Mouse (Mus musculus): ENCODE data around the gene Fosb.

Fosb gene

GRCm38 (mm10) chr7:19328425-19328824 is 18.6 kb upstream of the Fosb start:
- no peak for DNase-seq

- no peak for DNase-seq
Observed at GRCm38 (mm10) chr7:19327782-19328181, 17.9 kb upstream of the Fosb start.

DNA sequence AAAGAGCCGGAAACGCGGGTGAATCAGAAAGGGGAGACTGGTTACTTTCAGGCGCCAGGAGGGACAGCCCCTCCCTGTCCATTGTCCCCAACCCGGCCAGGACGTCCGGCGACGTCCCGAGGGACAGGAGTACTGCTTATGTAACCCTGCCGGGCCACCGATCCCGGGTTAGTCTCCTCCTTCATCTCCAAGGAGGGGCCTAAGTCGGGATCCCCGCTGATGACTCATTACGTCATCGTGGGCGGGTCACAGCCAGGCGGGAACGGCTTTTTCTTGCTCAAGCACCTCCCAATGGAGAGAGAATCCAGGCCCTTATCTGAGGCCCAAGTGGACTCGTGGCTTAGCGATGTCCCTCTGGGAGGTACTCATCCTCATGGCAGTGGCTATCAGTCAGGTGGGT is 17.3 kb upstream of the Fosb start:
- peak; percentile 91 to 94 for DNase-seq

GRCm38 (mm10) chr7:19326359-19326758 is 16.5 kb upstream of the Fosb start:
- DNase-seq: peak; percentile 91 to 92

DNA sequence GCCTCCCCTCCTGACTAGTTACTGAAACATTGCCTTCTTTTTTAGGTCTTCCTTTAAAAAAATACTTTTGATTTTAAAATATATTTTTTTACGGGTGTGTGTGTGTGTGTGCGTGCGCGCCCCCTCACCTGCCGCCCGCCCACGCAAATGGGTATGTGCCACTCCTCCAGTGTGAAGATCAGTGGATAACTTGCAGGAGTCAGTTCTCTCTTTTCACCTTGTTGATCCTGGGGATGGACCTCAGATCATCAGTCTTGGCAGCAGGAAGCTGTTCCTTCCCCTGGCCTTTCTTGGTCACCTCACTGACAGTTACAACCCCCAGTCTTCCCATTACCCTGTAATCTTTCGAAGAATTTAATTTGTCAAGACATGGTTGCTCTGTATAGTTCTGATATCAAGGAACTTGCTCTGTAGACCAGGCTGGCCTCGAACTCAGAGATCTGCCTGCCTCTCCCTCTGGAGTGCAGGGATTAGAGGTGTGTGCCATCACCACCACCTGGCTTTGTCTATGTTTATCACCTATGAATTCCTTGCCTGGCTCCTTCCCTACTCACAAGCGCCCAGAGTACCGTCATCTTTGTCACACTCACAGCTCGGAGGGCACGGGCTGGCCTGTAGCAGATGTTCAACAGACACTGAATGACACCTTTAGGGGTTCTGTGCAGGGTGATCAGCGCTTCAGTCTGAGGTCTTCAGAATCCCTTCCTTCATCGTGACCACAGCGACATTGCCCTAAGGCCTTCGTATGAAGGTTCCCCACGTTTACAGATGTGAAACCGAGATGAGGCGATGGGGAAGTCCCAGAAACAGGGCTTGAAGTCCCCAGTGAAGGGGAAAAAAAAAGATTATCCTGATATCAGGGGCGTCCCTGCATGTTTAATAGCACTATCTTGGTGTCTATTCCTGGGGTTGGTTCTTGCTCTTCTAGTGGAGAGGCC is 15.7 kb upstream of the Fosb start:
- no peak for DNase-seq

GRCm38 (mm10) chr7:19324221-19324620 is 14.4 kb upstream of the Fosb start:
- DNase-seq: no peak

DNA sequence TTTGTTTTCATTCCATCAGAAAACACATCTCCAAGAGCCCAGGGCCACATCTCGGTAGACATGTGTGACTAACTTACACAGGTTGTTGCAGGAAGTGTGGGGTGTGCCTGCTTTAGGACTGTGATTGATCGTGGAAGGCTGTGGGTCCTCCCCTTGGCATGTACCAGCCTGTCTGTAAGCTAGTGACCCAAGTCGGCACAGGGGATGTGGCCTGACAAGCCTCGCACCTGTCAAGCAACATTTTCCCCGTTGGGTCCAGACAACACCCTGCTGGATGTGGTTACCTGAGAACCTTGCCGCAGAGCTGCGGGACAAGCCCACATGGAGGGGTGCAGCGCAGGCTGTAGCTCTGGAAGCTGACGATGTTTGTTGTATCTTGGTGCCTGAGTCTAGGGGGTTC is 12.6 kb upstream of the Fosb start:
- DNase-seq: no peak

- DNase-seq: no peak
Observed at GRCm38 (mm10) chr7:19321464-19321863, 11.6 kb upstream of the Fosb start.

GRCm38 (mm10) chr7:19320637-19321036 is 10.8 kb upstream of the Fosb start:
- DNase-seq: no peak

DNA sequence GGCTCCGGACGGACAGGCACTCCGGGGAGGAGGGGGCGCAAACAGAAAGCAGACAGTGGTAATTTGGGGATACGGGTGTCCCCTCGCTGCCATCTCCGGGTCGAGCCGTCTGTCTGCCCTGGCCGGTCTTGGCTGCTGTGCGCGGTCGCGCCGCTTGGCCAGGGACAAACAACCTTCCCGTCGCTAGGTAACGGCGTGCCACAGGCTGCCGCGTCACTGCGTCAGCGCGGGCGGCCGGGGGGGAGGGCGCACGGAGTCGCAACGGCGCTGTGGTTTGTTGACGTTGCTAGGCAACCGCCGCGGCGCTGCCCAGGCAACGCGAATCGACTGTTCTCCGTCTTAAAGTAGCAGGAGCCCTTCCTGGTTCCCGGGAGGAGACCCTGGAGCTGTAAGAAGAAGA is 10.1 kb upstream of the Fosb start:
- peak; percentile 97 to 98 for DNase-seq

DNA sequence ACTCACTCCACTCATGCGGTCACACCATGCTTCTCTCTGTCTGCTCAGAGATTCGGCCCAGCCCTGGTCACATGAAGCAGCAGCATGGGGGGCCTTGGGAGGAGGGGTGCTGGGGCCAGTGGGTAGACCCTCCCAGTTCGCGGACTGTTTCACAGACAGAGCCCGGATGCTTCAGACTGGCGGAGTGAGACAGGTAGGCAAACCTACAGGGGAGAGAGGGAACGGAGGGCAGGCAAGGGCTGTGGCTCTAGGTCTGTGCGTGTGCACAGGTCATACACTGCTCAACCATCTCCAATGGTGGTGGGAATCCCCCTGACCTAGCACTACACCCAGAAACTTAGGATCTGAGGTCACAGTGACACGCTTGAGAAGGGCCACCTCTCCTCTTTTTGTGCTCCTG is 9.6 kb upstream of the Fosb start:
- DNase-seq: no peak

DNA sequence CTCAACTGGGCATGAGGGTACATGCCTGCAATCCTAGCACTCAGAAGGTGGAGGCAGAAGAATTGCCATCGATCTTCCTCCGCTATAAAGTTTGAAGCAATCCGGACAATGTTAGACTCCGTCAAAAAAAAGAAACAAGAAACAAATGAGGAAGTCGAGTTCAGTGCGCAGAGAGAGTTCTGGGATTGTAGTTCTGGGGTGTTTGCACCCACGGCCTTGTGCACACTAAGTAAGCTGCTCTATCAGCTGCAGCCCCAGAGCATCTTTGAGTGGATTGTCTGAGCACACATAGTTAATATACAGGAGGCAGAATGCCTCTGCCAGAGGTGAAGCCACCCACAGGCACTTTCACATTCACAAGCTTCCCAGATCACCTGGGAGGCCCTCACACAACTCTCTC is 8.8 kb upstream of the Fosb start:
- no peak for DNase-seq

DNA sequence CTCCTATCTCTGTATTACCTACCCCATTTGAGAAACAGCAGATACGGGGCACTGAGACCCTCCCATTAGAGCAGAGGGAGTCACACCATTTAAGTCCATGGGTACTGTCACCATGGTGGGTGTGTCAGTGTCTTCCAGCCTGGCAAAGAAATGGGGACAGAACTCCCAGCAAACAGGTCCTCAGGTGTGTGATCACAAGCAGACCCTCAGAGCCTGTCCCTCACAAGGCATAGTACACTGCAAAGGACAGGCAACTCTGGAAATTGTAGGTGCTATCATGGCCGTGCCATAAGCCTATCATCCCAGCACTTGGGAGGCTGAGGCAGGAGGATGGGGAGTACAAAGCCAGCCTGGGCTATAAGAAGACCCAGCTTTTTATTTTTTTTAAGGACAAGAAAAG is 8.3 kb upstream of the Fosb start:
- DNase-seq: no peak

- DNase-seq: peak; percentile 63 to 67
Observed at GRCm38 (mm10) chr7:19316451-19317161, 6.8 kb upstream of the Fosb start.

DNA sequence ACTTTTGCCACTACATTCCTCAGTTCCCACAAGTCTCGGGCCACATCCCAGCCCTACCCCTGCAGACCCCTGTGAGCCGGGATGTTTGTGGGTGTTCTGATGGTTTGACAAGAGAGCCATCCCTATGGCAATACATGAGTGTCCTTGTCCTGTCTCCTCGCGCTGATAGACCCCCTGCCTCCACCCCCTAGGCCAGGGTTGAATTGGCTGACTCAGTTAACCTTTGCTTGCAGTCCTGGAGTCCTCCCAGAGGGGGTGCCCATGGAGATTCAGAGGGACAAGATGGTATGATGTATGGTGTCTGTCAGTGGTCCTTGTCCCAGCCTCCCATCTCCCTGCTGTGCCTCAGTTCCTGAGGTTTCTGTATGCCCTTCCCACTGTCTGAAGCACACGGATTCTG is 4.2 kb upstream of the Fosb start:
- no peak for DNase-seq

DNA sequence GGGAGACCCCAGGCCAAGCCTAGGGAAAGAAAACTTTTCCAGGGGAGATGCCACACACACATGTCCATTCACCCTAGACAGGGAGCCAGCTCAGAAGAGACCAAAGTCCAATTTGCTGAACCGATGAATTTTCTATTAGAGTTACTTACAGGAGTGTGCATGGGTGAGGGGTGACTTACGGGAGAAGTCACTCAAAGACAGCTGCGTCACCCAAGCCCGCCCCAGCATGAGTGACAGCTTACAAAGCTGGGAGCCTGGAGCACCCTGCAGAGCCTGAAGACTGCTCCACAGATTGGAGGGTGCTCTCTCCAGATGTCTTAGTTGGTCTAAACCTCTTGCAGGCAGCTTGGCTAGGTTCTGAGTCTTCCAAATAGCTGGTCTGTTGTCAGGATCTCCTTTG is 2.1 kb upstream of the Fosb start:
- no peak for DNase-seq

DNA sequence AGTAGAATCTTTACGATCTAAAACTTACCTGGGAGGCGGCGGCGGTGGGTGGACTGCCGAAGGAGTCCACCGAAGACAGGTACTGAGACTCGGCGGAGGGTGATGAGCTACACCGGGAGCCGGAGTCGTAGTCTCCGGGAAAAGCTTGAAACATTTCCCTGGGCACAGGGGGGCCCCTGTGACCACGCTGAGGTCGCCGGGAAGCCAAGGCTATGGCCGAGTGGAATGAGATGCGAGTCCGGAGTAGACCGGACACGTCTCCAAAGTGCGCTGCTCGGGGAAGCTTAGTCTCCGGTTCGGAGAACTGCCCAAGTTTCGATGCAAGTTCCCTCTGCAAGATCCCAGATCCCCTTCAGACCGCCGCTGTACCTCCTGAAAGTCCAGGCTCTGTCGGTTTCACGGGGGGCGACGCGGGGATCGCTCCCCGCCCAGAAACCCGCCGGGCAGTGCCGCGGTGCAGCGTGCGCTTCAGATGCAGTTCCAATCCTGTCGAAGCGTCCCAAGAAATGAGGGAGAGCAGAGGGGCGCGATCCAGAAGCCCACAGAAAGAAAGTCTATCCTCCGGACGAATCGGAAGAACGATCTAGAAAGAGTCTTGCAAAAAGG is 470 bp downstream of the Fosb start:
- DNase-seq: no peak

DNA sequence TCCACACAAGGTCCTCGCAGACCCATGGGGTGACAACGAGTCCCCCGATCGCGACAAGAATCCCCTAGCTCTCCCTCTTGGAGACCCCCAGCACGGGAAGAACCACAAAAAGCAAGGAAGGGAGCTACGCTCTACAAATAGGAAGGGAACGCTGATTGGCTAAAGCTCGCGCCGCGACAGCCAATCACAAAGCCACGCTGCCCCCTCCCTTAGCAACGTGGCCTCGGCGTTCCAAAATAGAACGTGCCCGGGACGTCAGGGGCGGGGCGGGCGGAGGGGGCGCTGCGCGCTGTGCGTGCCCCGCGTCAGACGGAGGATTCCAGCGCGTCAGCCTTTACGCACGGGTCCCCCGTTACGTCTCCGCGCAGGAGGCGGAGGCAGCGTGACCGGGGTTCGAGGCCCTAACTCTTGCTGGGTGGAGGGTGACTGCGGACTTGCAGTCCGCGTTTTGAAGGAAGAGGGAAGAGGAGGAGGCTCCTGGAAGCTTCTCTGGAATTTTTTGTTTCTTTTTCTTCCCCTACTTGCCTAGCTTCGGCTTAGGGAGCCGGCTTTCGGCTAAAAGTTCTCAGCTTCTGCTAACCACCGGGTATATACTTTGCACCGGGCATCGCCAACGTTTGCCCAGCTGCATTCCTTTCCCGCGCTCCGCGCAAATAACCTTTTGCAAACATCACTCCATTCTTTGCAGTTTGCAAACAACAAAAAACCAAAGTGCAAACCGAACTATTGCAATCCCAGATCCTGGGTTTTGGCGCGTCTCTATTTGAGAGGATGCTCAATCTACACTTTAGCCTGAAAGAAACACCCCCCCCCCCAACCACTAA is 1.2 kb downstream of the Fosb start:
- peak; percentile 97 to 98 for DNase-seq

DNA sequence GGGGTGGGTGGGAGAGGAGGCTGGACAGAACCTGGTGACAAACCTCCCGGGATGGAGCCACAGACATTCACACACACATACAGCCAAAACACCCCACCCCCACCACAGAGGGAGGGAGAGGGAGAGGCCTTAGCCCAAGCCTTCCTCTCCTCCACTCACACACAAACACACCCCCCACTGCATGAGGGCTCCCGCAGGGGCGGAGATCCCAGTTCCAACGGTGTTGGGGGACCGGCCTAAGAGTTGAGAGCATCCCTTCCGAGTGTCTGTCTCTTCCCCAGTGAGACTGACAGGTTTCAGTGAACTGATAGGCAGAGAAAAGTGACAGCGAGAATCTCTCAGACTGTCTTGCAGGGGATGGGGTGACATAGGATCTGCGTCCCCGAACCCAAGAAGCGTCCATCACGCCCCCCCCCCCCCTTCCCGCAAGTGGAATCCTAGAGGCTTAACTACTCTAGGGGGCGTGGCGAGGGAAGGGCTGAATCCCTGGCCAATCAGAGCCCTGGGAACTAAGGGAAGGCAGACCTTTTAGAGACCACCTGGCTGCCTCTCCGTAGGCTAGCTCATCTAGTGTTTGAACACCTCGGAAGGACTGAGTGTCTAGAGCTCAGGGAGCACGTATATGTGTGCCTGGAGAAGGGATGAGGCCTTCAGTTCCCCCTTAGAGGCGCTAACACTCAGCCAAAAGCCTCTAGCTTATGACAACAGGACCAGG is 2.0 kb downstream of the Fosb start:
- peak; percentile 79 to 81 for DNase-seq

DNA sequence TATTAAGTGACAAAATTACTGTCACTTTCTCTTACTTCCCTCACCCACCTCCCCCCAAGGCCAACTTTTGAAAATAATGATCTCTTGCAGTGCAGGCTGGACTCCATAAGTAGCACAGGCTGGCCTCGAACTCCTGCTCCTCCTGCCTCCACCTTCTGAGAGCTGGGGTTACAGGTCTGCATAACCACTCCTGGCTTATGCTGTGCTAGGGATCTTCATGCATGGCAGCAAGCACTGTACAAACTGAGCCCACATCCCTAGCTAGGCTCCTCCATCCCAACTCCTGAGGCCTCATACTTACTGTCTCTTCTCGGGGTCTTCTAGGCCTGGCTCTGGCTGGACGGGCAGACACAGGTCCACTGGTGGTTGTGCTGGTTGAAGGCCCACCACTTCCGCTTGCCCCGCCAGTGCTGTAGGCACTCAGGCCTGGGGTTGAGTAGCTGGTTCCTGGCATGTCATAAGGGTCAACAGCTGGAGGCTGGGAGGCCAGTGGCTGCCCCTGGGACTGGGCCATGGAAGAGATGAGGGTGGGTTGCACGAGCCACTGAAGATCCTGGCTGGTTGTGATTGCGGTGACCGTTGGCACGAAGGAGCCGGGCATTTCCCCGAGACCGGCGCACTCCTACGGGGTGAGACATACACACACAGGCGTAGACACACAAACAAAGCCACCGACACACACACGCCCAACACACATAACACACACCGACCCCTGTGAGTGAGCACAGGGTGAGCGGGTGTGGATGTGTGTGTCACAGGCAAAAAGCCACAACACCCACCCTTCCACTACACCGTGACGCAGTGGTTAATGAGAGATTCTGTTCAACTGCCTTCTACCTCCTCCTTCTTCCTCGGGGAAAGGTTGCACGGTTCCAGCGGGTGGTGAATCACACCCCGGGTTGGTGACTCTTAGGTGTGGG is 2.8 kb downstream of the Fosb start:
- no peak for DNase-seq
